Mouse (Mus musculus) adrenal gland (tissue): ENCODE data around the gene Ift27.

Source experiments
- intact Hi-C: fragments of 180-260 bp; cut with DNase I; formaldehyde crosslinking; loops from one replicate; pipeline ENCODE4 v1.15.1; 2025

The Ift27 gene

GRCm38 (mm10) chr15:78116936-78117335, 57.0 kb downstream of the Ift27 start:
- intact Hi-C loops = no loop called here

GRCm38 (mm10) chr15:78116244-78116643, 57.7 kb downstream of the Ift27 start:
- intact Hi-C loops = no loop called here
